Mouse (Mus musculus): ENCODE results near the gene Sema7a. TPM values are rescaled to one million over a fixed set of nuclear protein-coding genes. Genes with fewer than 3 reads are reported as not detected.

The Sema7a gene
- polyA plus RNA-seq (2015; fragmentation: Illumina TruSeq; extraction: RNeasy Lipid Tissue Mini Kit (QIAGEN cat#74804); ENCODE audit: low read depth, low replicate concordance) = 147 TPM

GRCm38 (mm10) chr9:57939431-57940348, at the start of gene Sema7a:
TSS of gene Sema7a (plus strand) at chr9:57940112.

GRCm38 (mm10) chr9:57910254-57911160, 29.4 kb upstream of the Sema7a start, which contains the start of gene Ubl7:
TSS of gene Ubl7 (plus strand) at chr9:57910979.

GRCm38 (mm10) chr9:58005753-58006461, 66.0 kb downstream of the Sema7a start, which contains the start of gene Cyp11a1:
TSS of gene Cyp11a1 (plus strand) at chr9:58006411.

Other genes with a start within 250 kb of the Sema7a start
- 11.9 TPM for gene Edc3, start 231.6 kb upstream of the Sema7a start, polyA plus RNA-seq (2015; fragmentation: Illumina TruSeq; extraction: RNeasy Lipid Tissue Mini Kit (QIAGEN cat#74804); ENCODE audit: low read depth, low replicate concordance)
- 85.0 TPM for gene Clk3, start 174.3 kb upstream of the Sema7a start, polyA plus RNA-seq (2015; fragmentation: Illumina TruSeq; extraction: RNeasy Lipid Tissue Mini Kit (QIAGEN cat#74804); ENCODE audit: low read depth, low replicate concordance)
- 5.7 TPM for gene Arid3b, start 103.3 kb upstream of the Sema7a start, polyA plus RNA-seq (2015; fragmentation: Illumina TruSeq; extraction: RNeasy Lipid Tissue Mini Kit (QIAGEN cat#74804); ENCODE audit: low read depth, low replicate concordance)
- gene Ubl7, start 29.1 kb upstream of the Sema7a start, polyA plus RNA-seq (2015; fragmentation: Illumina TruSeq; extraction: RNeasy Lipid Tissue Mini Kit (QIAGEN cat#74804); ENCODE audit: low read depth, low replicate concordance) = 116 TPM
- gene Cyp11a1, start 66.3 kb downstream of the Sema7a start, polyA plus RNA-seq (2015; fragmentation: Illumina TruSeq; extraction: RNeasy Lipid Tissue Mini Kit (QIAGEN cat#74804); ENCODE audit: low read depth, low replicate concordance) = 5.6 TPM
- gene Stra6, start 123.7 kb downstream of the Sema7a start, polyA plus RNA-seq (2015; fragmentation: Illumina TruSeq; extraction: RNeasy Lipid Tissue Mini Kit (QIAGEN cat#74804); ENCODE audit: low read depth, low replicate concordance) = 3.4 TPM
- gene Ccdc33, start 178.7 kb downstream of the Sema7a start, polyA plus RNA-seq (2015; fragmentation: Illumina TruSeq; extraction: RNeasy Lipid Tissue Mini Kit (QIAGEN cat#74804); ENCODE audit: low read depth, low replicate concordance) = 2.5 TPM